Mouse (Mus musculus) C2C12 (cell line): Measurements from ENCODE around the gene Ccdc149.

Experiments used
- CEBPB ChIP-seq: IDR thresholded peaks from one replicate; pipeline ENCODE4 v1.6.1; 2011; ENCODE audit warnings: low read depth, mild to moderate bottlenecking, control low read depth, moderate library complexity
- CTCF ChIP-seq: IDR thresholded peaks from one replicate; pipeline ENCODE4 v1.5.1; 2011; ENCODE audit not compliant: control insufficient read depth, insufficient read depth, insufficient read length
- MAX ChIP-seq: IDR thresholded peaks from one replicate; pipeline ENCODE4 v1.6.1; 2011; ENCODE audit warnings: mild to moderate bottlenecking, control low read depth
- MYOD1 ChIP-seq: IDR thresholded peaks from one replicate; pipeline ENCODE4 v1.6.1; 2011; ENCODE audit warnings: low read depth; ENCODE audit not compliant: control insufficient read depth, insufficient read length
- MYOG ChIP-seq: IDR thresholded peaks from one replicate; pipeline ENCODE4 v1.6.1; 2011; ENCODE audit not compliant: control insufficient read depth, insufficient read length; ENCODE audit errors: extremely low read depth
- USF1 ChIP-seq: IDR thresholded peaks from one replicate; pipeline ENCODE4 v1.6.1; 2011; ENCODE audit warnings: low read depth, mild to moderate bottlenecking, control low read depth, moderate library complexity

DNA sequence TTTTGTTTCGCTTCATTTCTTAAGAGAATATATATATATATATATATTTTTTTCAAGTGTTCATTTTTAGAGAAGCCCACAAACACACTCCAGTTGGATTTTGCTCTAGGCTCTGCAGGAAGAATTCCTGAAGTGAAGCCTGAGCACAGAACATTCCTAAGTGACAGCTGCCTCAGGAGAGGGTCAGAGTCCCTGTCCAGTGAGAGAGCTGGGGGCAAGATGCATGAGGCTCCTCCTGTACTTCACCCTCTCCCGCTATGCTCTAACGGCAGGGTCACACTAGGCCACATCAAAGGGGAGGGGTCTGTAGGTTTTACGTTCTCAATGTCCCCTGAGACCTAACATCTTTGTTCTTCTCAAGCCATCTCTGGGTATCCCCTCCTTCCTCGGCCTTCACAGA is 106.8 kb downstream of the Ccdc149 start:
- TF ChIP-seq CTCF (no peak), CEBPB (no peak), MAX (no peak), MYOG (no peak), USF1 (no peak), MYOD1 (no peak)
